Mouse (Mus musculus) erythroblast, embryonic 14.5 days (primary cell): ENCODE data around the gene Rnf32.

Experiments
- GATA1 ChIP-seq: IDR thresholded peaks from 2 replicates; pipeline ENCODE4 v1.6.1; 2012; ENCODE audit warnings: low read length, inconsistent platforms, mixed read lengths
- TAL1 ChIP-seq: IDR thresholded peaks from 3 replicates; pipeline ENCODE4 v1.6.1; 2012; ENCODE audit warnings: low read length, inconsistent platforms, mixed read lengths

DNA sequence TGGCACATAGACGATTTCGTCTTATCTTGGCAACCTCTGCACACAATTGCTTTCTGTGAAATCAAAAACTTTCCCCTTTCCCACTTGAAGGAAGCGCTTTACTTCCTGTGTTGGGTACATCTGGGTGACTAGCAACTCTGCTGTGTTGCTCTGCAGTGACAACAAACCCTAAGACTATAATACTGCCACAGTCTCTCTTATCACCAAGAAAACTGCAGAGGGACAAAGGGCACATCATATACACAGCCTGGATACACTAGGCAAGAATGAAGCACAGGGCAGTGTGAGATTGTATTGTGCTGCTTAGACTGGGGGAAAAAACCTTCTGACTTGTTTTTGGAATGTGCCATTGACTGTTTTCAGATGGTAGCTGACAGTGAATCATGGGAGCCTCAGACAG lies 4.1 kb downstream of the Rnf32 start:
- TF ChIP-seq GATA1 (no peak), TAL1 (no peak)
